Mouse (Mus musculus) heart, adult 2 months (tissue): Measurements from ENCODE around the gene Gm20388.

ENCODE experiments used
- CTCF ChIP-seq: fragments of 200-600 bp; IDR thresholded peaks from 2 replicates; pipeline ENCODE4 v1.8.1; 2022; ENCODE audit warnings: antibody characterized with exemption, mild to moderate bottlenecking, moderate library complexity
- POLR2A ChIP-seq: fragments of 200-500 bp; IDR thresholded peaks from 2 replicates; pipeline ENCODE4 v1.6.1; 2011; ENCODE audit warnings: mild to moderate bottlenecking, low read depth, low read length, control low read depth; ENCODE audit not compliant: insufficient read depth

- no peak for TF ChIP-seq POLR2A
- no peak for TF ChIP-seq CTCF
Observed at GRCm38 (mm10) chr8:124184507-124184906, 4273.9 kb downstream of the Gm20388 start.
